Mouse (Mus musculus) forebrain, embryonic 15.5 days (tissue): Measurements from ENCODE around the gene Arid5a. TPM values are rescaled to one million over a fixed set of nuclear protein-coding genes. Genes with fewer than 3 reads are reported as not detected.

Source experiments
- ATAC-seq: fragments of 200-750 bp; cut with Nextera tagmentation; replicated peaks from 2 replicates; pipeline ENCODE4 v1.8.0; 2017; ENCODE audit warnings: mild to moderate bottlenecking, moderate TSS enrichment, moderate library complexity
- H3K27ac ChIP-seq: fragments of 300-500 bp; sonication (generic); replicated peaks from 2 replicates; pipeline ENCODE4 v1.5.1; 2015; ENCODE audit warnings: mild to moderate bottlenecking, inconsistent platforms
- H3K27me3 ChIP-seq: fragments of 300-500 bp; sonication (generic); 2 replicates; pipeline ENCODE4 v1.6.1; 2015; ENCODE audit warnings: inconsistent platforms
- H3K36me3 ChIP-seq: fragments of 300-500 bp; sonication (generic); 2 replicates; pipeline ENCODE4 v1.6.1; 2015; ENCODE audit warnings: mild to moderate bottlenecking, inconsistent platforms
- H3K4me1 ChIP-seq: fragments of 300-500 bp; sonication (generic); 2 replicates; pipeline ENCODE4 v1.6.1; 2015; ENCODE audit warnings: inconsistent platforms
- H3K4me2 ChIP-seq: fragments of 300-500 bp; sonication (generic); replicated peaks from 2 replicates; pipeline ENCODE4 v1.6.1; 2015; ENCODE audit warnings: mild to moderate bottlenecking, inconsistent platforms
- H3K4me3 ChIP-seq: fragments of 300-500 bp; sonication (generic); 2 replicates; pipeline ENCODE4 v1.5.1; 2015; ENCODE audit warnings: mild to moderate bottlenecking, inconsistent platforms
- H3K9ac ChIP-seq: fragments of 300-500 bp; sonication (generic); replicated peaks from 2 replicates; pipeline ENCODE4 v1.6.1; 2015; ENCODE audit warnings: mild to moderate bottlenecking, inconsistent platforms
- H3K9me3 ChIP-seq: fragments of 300-500 bp; sonication (generic); 2 replicates; pipeline ENCODE4 v1.6.1; 2016; ENCODE audit warnings: inconsistent platforms
- WGBS: fragments of 180-500 bp; shearing (Covaris S2); methylation state at CpG from one replicate; pipeline ENCODE4 v1.1.7; 2015; ENCODE audit warnings: mixed read lengths; 5-methylcytosine and 5-hydroxymethylcytosine counted together
- polyA plus RNA-seq: library from polyadenylated mRNA; unstranded; fragments of >200 nt; fragmentation: Nextera tagmentation; extraction: Ambion mirVana; gene quantifications from 2 replicates; pipeline ENCODE4 v1.2.1, GENCODE M21; 2015

The Arid5a gene
- polyA plus RNA-seq, result 3.2 and 3.6 TPM in 2 replicates

DNA sequence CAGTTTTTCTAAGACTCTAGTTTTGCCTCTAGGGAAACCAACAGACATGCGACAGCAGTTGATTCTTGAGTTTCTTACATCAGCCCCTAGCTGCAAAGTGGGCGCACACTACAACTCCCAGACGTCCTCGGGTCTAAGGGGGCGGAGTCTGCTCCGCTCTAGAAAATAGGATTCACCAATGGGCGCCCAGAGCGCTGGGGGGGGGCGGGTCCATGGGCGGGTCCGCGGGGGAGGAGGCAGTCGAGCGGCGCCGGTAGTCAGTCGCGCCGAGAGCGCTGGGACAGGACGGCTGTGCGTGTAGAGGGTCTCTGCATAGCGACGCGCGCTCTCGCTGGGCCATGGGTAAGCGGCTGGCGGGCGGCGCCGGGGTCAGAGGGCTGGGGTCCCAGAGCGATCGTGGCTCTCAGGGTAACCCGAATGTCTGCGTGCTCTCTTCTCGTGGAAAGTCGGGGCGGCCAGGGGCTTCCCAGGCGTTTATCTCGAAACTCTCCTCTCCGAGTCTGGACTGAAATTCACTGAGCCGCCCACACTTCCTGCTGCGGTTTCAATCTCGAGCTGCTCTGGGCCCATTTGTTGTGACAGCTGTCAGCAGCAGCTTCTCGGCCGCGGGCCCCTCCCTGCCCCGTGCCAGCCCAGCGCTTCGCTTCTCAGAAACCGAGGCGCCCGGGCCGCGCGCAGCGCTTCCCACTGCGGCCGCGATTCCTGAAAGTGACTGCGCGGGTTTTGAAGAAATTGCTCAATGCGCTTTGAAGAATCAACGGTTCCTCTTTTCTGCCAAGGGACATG lies at the start of gene Arid5a:
Gene Arid5a, plus strand, starts transcription at position 239 of the 786 bp plus-strand sequence.
- Histone ChIP-seq H3K4me3 (peak within 1 kb of the TSS; percentile 74), H3K27ac (peak within 1 kb of the TSS; percentile 64), H3K27me3 (peaks cover 4% of the 10 kb centered on the region; the same call in 1 of the 2 replicates), H3K9ac (peak within 1 kb of the TSS; percentile 62), H3K9me3 (no peaks in the 10 kb centered on the region), H3K36me3 (no peaks in the 10 kb centered on the region), H3K4me2 (peak within 1 kb of the TSS; percentile 99), H3K4me1 (peaks cover 26% of the 10 kb centered on the region)
- WGBS, result under 1% methylated on average over 58 of the region's 65 CpGs
- ATAC-seq, result peak; percentile 93

- Histone ChIP-seq H3K4me3 (no peak overlapping the region), H3K9ac (no peak overlapping the region), H3K36me3 (no peaks in the 10 kb centered on the region), H3K27ac (no peak overlapping the region), H3K27me3 (0 out of 2 replicates have a peak, but pooled peaks cover 8% of the 10 kb centered on the region), H3K4me1 (peaks cover 11% of the 10 kb centered on the region), H3K4me2 (no peak overlapping the region), H3K9me3 (no peaks in the 10 kb centered on the region)
- ATAC-seq, result no peak
- whole genome bisulfite sequencing, result 59% methylated on average over 2 of the region's 2 CpGs
Measured at GRCm38 (mm10) chr1:36258631-36259030, 48.9 kb upstream of the Arid5a start.

DNA sequence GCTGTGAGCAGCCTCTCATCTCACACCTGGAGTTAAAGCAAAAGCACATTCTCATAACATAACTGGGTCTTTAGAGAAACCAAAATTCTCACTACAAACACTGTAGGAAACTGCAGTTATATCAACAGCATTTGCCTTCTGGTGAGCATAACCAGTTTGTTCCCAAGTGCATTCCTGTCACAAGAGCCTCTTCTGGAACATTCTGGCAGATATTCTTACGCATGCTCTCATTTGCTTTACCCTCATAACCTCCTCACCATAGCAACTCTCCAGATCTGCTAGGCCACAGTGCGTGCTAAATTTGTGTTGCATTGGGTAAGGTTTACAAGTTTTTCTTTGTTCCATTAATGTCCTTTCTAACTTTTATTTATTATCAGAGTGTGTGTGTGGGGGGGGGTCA lies 48.3 kb upstream of the Arid5a start:
- Histone ChIP-seq H3K27ac (no peak overlapping the region), H3K4me3 (no peak overlapping the region), H3K4me2 (no peak overlapping the region), H3K9me3 (no peaks in the 10 kb centered on the region), H3K27me3 (0 out of 2 replicates have a peak, but pooled peaks cover 8% of the 10 kb centered on the region), H3K4me1 (peaks cover 11% of the 10 kb centered on the region), H3K9ac (no peak overlapping the region), H3K36me3 (no peaks in the 10 kb centered on the region)
- 92% methylated on average over 2 of the region's 2 CpGs for WGBS
- no peak for ATAC-seq

- H3K4me1 ChIP-seq, result 0 out of 2 replicates have a peak, but pooled peaks cover under 1% of the 10 kb centered on the region
- 90% methylated on average over 1 of the region's 1 CpGs for WGBS
- H3K9ac ChIP-seq, result no peak overlapping the region
- H3K9me3 ChIP-seq, result no peaks in the 10 kb centered on the region
- H3K27me3 ChIP-seq, result 0 out of 2 replicates have a peak, but pooled peaks cover 6% of the 10 kb centered on the region
- no peak overlapping the region for H3K27ac ChIP-seq
- no peaks in the 10 kb centered on the region for H3K36me3 ChIP-seq
- H3K4me3 ChIP-seq, result no peak overlapping the region
- no peak overlapping the region for H3K4me2 ChIP-seq
- no peak for ATAC-seq
Measured at GRCm38 (mm10) chr1:36260418-36260817, 47.1 kb upstream of the Arid5a start.

DNA sequence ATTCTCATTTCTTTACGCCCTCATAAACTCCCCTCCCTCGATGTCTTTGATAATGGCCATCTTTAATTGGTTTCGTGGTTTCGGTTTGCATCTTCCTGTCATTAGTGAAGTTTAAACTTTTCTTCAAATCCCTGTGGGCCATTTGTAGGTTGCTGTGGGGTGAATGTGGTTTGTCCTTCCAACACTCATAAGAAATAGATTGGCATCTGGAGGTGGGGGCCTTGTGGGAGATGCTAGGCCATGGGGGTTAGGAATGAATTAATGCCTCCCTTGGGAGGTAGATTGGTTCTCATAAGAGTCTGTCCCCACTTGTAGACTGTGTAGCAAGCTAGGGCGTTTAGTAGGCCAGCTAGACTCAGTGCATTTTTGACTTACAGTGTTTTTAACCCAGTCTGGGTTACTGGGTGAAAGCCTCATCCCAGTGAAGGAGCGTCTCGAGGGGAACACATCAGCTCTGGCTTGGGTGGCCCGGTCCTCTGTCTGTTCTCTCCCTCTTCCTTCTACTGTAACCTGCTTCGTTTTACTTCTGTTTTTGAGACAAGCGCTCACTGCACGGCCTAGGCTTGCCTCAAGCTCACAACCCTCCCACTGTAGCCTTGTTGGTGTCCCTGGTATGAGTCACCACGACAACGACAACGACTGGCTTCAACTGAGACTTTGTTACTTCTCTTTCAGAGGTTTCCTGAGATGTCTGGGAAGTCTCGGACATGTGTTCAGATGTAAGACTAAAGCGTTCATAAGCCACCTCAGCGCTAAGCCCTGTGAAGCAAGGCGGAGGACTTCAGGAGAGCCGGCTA lies 45.6 kb upstream of the Arid5a start:
- no peaks in the 10 kb centered on the region for H3K36me3 ChIP-seq
- no peak overlapping the region for H3K9ac ChIP-seq
- no peak overlapping the region for H3K27ac ChIP-seq
- H3K9me3 ChIP-seq, result no peaks in the 10 kb centered on the region
- H3K4me1 ChIP-seq, result no peaks in the 10 kb centered on the region
- no peak overlapping the region for H3K4me3 ChIP-seq
- no peaks in the 10 kb centered on the region for H3K27me3 ChIP-seq
- no peak overlapping the region for H3K4me2 ChIP-seq
- 85% methylated on average over 19 of the region's 19 CpGs for WGBS
- ATAC-seq, result no peak

DNA sequence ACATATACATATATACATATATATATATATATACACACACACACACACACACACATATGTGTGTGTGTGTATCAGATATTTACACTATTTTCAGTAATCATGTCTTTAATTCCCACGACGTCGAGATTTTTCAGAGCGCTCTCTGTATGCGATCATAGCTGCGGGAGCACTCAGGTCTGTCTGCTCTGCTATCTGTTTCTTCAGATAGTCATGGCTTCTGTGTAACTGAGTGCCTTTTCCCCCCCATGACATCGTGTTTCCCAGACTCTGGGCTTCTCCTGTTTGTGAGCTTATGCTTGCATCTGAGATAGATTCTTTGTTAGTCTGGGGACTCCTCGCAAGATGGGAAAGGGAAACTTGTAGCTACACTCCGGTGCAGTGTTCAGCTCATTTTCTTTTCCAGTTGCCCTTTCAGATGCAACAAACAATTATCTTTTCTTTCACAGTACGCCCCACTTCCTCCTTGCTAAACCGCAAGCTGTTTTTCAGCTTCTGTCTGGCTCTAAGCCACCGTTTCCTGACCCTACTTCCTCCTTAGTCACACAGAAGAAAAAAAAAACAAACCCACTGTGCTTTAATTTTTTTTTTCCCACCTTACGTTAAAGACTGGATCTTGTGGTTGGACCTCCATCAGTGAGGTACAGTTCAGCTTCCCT lies 43.6 kb upstream of the Arid5a start:
- H3K4me3 ChIP-seq, result no peak overlapping the region

GRCm38 (mm10) chr1:36266293-36266692 lies 41.2 kb upstream of the Arid5a start:
- H3K4me2 ChIP-seq, result no peak overlapping the region
- no peaks in the 10 kb centered on the region for H3K27me3 ChIP-seq
- no peak for ATAC-seq
- no peak overlapping the region for H3K9ac ChIP-seq
- 87% methylated on average over 6 of the region's 6 CpGs for WGBS
- H3K4me1 ChIP-seq, result no peaks in the 10 kb centered on the region
- H3K9me3 ChIP-seq, result no peaks in the 10 kb centered on the region
- no peaks in the 10 kb centered on the region for H3K36me3 ChIP-seq
- no peak overlapping the region for H3K27ac ChIP-seq
- no peak overlapping the region for H3K4me3 ChIP-seq

More for the DNA sequence above, 43.6 kb upstream of the Arid5a start:
- Histone ChIP-seq H3K9ac (no peak overlapping the region), H3K27ac (no peak overlapping the region), H3K36me3 (no peaks in the 10 kb centered on the region), H3K9me3 (no peaks in the 10 kb centered on the region), H3K4me1 (no peaks in the 10 kb centered on the region), H3K4me2 (no peak overlapping the region), H3K27me3 (no peaks in the 10 kb centered on the region)
- no peak for ATAC-seq
- WGBS, result 70% methylated on average over 13 of the region's 13 CpGs

DNA sequence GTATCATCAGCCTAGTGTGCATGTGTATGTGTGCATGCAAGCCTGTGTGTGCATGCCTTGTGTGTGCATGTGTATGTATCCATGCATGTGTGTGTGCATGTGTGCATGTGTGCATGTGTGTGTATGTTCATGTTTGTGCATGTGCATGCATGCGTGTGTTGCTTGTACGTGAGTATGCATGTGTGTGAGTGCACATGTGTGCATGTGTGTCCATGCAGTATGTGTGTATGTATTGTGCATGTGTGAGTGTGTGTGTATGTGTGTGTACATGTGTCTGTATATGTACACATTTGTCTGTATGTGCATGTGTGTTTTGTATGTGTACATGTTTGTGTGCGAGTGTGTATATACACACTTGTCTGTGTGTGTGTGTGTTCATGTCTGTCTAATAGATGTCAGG lies 39.9 kb upstream of the Arid5a start:
- Histone ChIP-seq H3K9me3 (no peaks in the 10 kb centered on the region), H3K4me3 (no peak overlapping the region), H3K4me1 (no peaks in the 10 kb centered on the region), H3K9ac (no peak overlapping the region), H3K4me2 (no peak overlapping the region), H3K27ac (no peak overlapping the region), H3K27me3 (no peaks in the 10 kb centered on the region), H3K36me3 (no peaks in the 10 kb centered on the region)
- WGBS, result 98% methylated on average over 3 of the region's 3 CpGs
- ATAC-seq, result no peak

DNA sequence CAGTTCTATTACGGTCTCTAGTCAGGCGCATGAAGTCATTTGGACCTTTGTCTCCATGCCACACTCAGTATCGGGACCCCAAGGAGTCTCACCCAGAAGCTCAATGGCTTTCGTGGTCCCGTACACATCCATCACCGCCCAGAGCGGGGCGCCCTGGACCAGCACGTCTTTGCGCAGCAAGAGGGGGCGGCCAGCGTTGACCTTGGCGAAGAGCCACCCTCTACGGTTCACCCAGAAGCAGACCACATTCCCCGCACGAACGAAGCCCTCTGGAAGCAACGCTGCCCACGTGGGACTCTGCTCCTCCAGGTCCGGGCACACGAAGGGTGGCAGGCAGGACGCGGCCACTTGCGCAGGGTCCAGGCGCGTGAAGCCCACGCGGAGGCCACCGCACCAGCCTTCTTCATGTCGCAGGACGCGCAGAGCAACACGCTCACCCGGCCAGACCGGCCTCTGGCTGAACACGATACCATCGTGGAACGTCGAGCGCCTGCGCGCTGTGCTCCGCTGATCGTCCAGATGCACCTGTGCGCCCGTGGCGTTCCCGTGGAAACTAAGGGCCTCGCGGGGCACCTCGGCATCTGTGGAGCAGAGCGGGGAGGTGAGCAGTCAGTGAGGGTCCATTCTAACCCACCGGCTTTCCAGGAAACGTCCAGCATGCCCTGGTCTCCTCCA lies 38.3 kb upstream of the Arid5a start:
- H3K27me3 ChIP-seq, result no peaks in the 10 kb centered on the region
- no peak overlapping the region for H3K9ac ChIP-seq
- no peaks in the 10 kb centered on the region for H3K4me1 ChIP-seq
- no peak overlapping the region for H3K27ac ChIP-seq
- no peaks in the 10 kb centered on the region for H3K36me3 ChIP-seq
- H3K9me3 ChIP-seq, result no peaks in the 10 kb centered on the region
- H3K4me2 ChIP-seq, result peak overlapping the region; percentile 30
- peak overlapping the region; percentile 13; the same call in 1 of the 2 replicates for H3K4me3 ChIP-seq
- WGBS, result 46% methylated on average over 54 of the region's 54 CpGs
- no peak for ATAC-seq

DNA sequence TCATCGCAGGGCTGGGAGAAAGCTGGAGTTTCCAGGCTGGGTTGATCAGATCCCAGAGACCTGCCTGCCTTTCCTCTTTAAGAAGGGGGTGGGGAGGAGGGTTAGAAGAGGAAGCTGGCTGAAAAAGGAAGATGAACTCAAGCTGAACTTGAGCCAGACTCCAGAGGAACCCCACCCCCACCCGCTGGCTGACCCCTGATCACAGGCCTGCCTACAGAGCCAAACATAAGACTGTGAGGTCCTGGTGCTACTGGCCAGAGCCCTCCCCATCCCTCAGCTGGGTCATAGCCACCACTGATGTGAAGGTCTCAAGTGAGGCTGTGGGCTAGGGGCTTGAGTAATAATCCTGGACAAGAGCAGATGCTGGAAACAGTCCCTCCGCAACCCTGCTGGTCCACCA lies 36.9 kb upstream of the Arid5a start:
- Histone ChIP-seq H3K27ac (no peak overlapping the region), H3K4me3 (no peak overlapping the region)

DNA sequence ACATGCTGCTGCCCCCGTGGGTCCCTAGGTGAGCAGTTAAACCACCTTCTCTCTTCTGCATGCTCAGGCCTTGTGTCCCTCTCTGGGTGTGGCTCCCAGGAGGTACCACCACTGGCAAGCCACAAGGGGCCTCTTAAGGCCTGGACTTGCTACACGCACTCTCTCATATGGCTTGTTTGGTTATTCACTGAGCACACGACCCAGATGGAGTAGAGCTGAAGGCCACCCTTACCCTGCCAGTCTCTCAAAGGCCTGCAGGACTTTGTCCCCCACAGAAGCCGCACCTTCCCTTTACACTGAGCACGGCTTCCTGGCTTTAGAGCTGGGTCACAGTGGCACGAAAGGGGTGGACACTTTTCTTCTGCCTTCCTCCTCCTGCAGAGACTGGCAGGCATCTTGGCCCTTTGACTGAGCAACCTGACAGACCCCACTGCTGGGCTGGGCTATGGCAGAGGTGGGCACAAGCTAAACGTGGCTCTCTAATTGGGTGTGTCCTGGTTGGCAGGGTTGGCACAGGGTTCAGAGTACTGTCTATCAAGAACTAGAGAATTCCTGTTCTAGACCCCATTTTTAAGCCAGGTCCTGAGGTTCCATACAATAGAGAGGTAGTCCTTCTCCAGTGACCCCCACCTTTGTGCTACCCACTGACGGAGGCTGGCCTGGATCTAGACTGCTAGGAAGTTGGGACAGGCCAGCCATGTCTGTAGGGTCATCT lies 35.9 kb upstream of the Arid5a start:
- Histone ChIP-seq H3K4me1 (no peaks in the 10 kb centered on the region), H3K27ac (no peak overlapping the region), H3K9ac (no peak overlapping the region), H3K36me3 (no peaks in the 10 kb centered on the region), H3K4me2 (no peak overlapping the region), H3K9me3 (no peaks in the 10 kb centered on the region), H3K4me3 (no peak overlapping the region), H3K27me3 (no peaks in the 10 kb centered on the region)
- 72% methylated on average over 8 of the region's 8 CpGs for WGBS
- no peak for ATAC-seq

More for the DNA sequence above, 36.9 kb upstream of the Arid5a start:
- H3K27me3 ChIP-seq, result no peaks in the 10 kb centered on the region
- no peaks in the 10 kb centered on the region for H3K9me3 ChIP-seq
- H3K9ac ChIP-seq, result no peak overlapping the region
- H3K36me3 ChIP-seq, result no peaks in the 10 kb centered on the region
- H3K4me2 ChIP-seq, result no peak overlapping the region
- 75% methylated on average over 3 of the region's 3 CpGs for WGBS
- no peak for ATAC-seq
- H3K4me1 ChIP-seq, result no peaks in the 10 kb centered on the region
